Mouse (Mus musculus) left cerebral cortex, adult 18-20 months (tissue): Measurements from ENCODE around the gene Myocos. TPM values are rescaled to one million over a fixed set of nuclear protein-coding genes. Genes with fewer than 3 reads are reported as not detected.

Source experiments
- DNase-seq, 2 experiments: peaks; one replicate each; pipeline ENCODE4 v3.0.0; 2021 to 2022; ENCODE audit warnings: low spot score in 2 of 2, mixed read lengths in 1 of 2
- microRNA-seq, 2 experiments: library from miRNA; unstranded; fragments of <30 nt; microRNA quantifications; one replicate each; pipeline ENCODE4 v1.2.0; 2021
- total RNA-seq, 2 experiments: library from RNA; stranded (reverse); gene quantifications; 2 replicates each; pipeline ENCODE4 v1.2.3; 2021

Myocos gene
- total RNA-seq, 2 experiments from 2014 or later: not detected

DNA sequence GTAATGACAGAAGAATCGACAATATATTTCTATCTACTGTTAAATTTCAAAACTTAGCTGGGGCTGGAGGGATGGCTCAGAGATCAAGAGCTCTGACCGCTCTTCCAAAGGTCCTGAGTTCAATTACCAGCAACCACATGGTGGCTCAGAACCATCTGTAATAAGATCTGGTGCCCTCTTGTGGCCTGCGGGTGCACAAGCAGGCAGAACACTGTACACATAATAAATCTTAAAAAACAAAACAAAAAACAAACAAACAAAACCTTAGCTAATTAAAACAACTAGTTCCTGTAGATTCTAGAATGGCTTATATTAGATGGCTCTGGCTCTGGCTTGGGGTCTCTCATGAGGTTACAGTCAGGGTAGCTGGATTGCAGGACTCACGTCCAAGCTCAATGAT is 37.5 kb downstream of the Myocos start:
- DNase-seq: no peak

DNA sequence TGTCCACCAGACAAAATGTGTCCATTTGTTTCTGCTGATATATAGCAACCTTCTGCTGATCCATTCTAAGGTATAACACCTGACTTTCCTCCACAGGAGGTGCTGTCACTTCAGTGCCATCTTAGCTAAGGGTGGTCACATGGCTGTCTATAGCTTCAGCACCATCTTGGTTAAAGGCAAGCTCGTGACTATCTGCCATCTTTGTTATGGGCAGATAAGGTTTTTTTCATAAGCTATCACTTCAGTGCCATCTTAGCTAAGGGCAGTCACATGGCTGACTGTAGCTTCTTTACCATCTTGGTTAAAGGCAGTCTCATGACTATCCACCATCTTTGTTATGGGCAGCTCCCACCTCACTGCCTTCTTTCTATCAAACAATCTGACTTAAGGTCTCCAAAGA is 42.5 kb downstream of the Myocos start:
- DNase-seq: no peak

DNA sequence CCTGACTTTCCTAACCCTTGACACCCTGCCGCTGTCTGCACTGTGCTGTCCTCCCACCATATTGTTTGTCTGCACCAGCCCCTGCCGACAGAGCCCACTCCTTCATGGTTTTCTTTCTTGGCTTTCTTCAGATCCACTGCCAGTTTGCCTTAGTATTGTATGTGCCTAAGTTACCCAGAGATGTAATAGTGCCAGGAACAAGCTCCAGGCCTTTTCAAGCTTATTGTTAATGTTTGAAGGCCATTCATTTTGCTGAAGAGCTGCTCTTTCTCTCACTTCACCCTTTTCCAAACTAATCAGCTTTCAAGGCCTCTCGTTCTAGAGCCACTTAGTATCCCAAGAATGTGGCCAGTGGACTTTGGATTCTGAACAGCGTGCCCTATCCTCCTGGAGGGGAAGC is 46.8 kb downstream of the Myocos start:
- DNase-seq: no peak

DNA sequence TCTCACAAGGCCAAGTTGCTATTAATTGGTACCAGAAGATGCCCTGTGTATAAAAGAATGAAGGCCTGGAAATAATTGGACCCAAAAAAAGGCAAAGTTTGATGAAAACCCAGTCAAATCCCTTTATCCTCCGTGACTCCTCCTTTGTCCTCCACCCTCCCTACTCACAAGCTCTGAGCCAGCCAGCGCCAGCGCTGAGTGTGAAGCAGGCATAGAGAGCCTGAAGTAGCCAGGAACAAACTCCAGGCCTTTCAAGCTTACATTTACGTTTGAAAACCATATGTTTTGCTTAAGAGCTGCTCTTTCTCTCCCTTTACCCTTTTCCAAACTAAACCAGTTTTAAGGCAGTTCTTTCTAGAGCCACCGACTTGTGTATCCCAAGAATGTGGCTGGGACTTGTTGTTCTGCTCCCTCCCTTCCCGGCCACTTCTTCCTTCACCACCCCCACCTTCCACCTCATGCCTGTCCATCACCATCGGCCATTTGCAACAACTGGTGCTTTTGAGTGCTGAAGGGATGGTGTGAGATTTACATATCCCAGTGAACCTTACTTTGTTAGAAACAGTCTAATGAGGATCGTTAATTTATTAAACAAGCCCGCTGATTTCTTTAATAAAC is 48.3 kb downstream of the Myocos start:
- no peak for DNase-seq

DNA sequence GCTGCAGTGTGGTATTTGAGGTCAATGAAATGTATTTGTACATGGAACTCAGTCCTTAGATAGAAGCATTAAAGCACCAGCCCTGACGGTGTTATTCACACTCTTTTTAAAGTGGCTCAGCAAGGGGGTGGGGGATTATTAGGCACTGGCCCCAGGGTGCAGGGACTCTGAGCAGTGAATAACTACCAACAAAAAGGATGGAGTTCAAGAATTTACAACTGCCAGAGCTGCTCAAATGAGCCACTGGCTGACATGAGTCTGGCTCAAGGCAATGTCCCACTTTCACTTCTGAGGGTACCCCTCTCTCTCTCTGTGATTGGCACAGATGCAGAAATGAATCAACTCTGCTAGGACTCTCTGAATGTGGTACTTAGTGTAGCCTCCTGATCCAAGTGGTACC is 49.9 kb downstream of the Myocos start:
- DNase-seq: no peak

DNA sequence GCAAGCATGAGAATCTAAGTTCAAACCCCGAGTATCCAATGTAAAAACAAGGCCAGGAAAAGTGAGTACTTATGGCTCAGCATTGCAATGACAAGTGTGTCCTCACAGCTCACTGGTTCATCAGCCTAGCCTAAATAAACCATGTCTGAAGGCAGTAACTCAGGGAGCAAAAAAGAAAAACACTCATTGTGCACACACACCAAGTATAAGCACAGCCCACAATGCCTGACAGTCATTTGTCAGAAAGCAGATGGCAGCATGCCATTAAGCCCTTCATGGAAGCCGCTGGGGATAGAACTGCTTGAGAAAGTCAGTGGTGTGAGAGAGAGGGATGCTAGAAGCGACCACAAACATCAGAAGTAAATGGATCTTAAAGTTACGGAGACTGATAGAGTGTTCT is 56.7 kb downstream of the Myocos start:
- DNase-seq: no peak

DNA sequence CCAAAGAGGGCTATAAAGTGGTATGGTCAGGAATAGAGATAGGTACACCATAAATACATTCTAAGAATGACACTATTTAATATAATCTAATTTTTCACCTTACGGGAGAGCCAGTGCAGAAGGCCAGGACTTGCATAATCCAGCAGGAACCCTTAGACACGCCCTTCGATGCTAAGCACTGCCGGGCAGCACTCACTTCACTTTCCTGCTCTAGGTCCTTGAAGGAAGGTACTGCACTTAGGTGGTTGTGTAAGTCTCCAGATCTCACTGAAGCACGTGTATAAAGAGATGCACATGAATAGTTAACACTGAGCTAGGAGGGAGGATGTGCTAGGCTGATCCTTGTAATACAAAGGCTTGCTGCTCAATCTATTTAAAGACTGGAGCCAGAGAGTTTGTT is 58.4 kb downstream of the Myocos start:
- no peak for DNase-seq

DNA sequence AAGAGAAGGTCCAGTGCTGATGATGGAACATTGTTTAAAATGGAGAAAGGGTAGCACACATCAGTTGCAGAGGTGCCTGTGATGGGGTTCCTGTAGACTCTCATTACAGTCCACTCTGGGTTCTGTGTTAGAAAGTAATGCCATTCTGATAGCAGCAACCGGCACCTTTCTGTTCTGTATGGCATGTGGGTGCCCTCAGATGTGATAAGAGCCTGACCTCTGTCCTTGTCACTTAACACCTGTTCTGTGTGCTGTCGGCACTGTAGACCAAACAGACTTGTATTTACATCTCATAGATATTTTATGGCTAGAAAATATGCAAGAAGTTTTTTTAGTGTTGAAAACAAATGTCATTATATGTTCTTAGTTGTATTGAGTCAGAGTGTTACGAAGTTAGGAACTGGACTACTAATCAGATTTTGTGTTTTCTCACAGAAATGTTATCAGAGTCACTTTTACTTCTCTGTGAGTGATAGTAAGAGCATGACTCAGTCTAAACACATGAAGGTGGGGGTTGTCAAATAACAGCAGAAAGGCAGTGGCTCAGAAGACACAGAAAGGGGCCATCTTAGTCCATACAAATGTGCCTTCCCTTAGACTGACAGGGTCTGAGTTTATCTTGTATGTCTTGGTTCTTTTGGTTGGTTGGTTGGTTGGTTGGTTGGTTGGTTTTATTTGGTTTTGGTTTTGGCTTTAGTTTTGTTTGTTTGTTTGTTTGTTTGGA is 60.5 kb downstream of the Myocos start:
- DNase-seq: no peak

Small RNA genes within 50 kb of the gene (microRNA-seq; reads per million reads assigned to microRNA genes)
- gene Gm27616: 0 reads per million in 2 experiments

Other genes with a start within 250 kb of the Myocos start
- gene Dnm3, start 180.2 kb downstream of the Myocos start, total RNA-seq: 100 to 1,000 TPM; 101 to 106 TPM
- 10 to 100 TPM; 10.5 to 11.0 TPM for gene Mettl13, start 109.7 kb downstream of the Myocos start, total RNA-seq
- gene Vamp4, start 87.7 kb downstream of the Myocos start, total RNA-seq: 100 to 1,000 TPM; 110 to 113 TPM
- gene Myoc, start 19.1 kb downstream of the Myocos start, total RNA-seq: 1 to 10 TPM; 4.0 to 5.1 TPM
- gene Prrc2c, start 82.3 kb upstream of the Myocos start, total RNA-seq: 100 to 1,000 TPM; 180 to 183 TPM
- gene Fmo4, start 155.8 kb upstream of the Myocos start, total RNA-seq: not detected
- gene Fmo1, start 208.4 kb upstream of the Myocos start, total RNA-seq: 10 to 100 TPM; 12.1 to 15.9 TPM
- gene Fmo2, start 240.5 kb upstream of the Myocos start, total RNA-seq: 1 to 10 TPM; 3.8 to 4.0 TPM